Mouse (Mus musculus): Measurements from ENCODE around the gene 2310007B03Rik. TPM values are rescaled to one million over a fixed set of nuclear protein-coding genes. Genes with fewer than 3 reads are reported as not detected.

2310007B03Rik gene
- total RNA-seq, 2 experiments from 2014 or later = not detected

DNA sequence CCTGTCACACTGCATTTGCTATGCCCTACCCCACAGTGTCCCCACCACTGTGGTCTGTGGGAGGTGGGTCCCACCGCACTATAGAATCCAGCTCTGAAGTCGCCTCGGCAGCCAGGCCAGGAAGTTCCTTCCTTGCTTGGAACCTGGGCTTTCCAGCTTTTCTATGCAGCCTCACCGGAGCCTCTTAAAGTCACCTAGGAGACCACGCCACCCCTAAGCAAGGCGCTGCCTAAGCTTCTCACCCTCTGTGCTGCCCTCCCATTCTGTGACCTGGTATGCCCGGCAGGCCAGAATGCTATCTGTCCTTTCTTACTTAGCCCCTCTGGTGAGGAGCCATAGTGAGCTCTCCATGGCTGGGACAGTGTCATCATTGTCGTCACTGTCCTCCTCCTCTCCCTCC is 602 bp upstream of the 2310007B03Rik start:
- no peak for ATAC-seq (replicated peaks; ENCODE audit: poor library complexity)

DNA sequence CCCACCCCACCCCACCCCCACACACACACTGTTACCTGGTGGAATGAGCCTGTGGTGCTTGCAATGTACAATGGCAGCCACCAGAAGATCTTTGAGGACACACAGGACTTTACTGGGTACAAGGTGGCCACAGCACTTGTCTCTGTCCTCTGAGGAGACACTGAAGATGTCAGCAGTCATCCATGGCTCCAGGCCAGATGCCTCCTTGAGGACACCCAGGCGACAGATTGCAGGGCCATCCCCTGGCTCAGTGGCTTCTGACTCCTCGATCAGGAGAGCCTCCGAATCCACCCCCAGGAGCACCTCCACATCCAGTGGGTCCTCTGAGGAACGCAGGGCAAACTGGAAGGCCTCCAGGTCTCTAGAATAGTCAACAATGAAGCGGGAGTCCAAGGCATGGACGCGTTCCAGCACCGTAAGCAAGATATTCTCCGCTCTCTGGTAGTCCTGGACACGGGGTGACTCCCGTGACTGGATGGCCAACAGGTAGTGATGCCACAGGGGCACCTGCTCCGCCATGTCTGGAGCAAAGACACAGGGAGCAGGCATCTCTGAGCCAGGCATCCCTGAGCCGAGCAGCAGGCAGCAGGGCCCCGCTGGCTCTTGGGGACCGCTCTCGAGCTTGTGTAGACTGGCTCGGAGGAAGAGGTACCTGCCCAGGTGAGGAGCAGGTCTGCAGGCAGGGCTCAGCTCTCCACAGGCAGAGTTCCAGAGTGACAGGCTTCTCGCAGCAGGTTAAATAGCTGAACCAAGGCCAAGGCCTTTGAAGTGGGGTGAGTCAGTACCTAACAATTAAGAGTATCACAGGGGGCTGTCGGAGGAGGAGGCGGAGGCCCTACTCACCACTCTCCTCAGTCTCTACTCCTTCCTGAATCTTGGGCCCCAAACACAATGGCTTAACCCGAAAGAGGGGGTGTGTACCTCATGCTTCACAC is 915 bp downstream of the 2310007B03Rik start:
- no peak for ATAC-seq (replicated peaks; ENCODE audit: poor library complexity)

DNA sequence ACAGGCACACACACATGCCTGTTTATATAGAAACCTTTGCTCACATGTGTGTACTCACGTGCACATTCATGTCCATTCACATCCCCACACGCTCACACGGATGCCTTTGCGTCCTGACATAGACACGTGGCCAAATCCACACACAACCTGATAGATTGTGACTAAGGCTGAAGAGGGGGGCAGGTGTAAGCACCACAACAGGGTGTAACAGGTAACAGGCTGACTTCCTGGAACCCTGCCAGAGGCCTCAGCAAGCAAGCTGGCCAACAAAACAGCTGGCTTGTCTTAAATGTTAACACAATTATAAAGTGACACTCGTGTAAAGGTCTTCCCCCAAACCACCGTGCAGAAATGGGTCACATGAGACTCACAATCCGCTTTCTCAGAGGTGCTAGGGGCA is 1.8 kb downstream of the 2310007B03Rik start:
- no peak for ATAC-seq (replicated peaks; ENCODE audit: poor library complexity)

DNA sequence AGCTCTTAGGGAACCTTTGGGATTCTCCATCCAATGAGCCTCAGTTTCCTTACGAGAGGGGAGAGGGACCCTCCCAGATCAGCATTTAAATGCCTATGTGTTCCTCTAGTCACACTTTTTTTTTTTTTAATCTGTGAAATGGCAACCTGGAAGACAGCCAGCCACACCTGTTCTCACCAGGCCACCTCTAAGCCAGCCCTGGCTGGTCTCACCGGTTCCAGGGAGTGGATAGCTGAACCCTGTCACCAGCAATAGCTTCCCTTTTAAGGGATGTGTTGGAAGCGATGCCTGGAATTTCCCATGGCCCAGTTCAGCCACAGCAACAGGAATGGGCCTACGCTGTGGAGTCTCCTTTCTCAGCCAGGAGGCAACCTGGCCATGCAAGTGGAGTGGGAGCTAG is 3.2 kb downstream of the 2310007B03Rik start:
- ATAC-seq (replicated peaks; ENCODE audit: poor library complexity) = no peak

DNA sequence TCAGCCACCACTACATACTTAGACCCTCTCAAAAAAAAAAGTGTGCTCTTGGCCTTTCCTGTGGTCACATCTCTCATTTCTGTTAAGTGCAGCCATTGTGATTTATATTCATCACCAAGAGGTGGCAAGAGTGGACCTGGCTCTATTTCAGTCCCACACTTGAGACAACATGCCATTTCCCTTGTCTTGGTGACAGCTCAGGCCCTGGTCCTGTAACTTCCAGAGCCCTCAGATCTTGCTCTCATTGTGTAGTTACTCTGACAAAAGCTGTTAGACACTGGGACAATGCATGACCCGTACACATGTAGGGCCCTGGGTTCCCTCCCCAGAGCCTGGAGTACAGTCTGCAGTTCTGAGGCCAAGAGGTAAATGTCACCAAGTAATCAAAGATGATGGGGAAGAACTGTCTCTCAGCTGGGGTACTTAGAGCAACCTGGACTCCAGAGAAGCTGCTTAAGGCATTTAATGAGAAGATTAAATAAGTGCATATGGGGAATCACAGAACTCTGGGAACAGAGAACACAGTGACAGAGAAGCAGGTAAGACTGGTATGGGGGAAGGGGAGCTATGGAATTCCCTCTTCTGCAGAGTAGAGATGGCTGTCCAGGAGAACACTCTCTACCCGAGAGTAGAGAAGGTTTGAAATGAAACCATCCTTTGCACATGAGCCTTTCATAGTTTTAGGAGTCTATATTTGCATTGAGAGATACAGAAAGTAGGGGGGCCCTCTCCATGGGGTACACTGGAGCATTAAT is 9.7 kb downstream of the 2310007B03Rik start:
- no peak for ATAC-seq (replicated peaks; ENCODE audit: poor library complexity)

DNA sequence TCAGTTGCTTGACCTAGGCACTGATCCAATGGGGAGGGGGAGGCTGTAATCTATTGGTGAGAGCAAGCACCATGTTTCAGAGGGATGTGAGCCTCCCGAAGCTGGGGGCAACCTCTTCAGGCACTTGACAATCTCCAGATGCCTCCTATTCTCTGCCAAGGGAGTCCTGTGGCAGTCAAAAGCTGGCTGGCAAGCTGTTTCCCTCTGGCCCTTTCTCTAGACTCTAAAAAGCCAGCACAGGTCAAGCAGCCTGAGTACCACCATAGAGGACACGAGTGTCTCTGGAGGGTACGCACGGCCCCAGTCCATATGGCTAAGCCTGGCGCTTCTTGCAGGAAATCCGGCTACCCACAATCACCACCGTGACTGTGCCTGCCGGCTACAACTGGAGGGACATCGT is 16.6 kb downstream of the 2310007B03Rik start:
- no peak for ATAC-seq (replicated peaks; ENCODE audit: poor library complexity)

DNA sequence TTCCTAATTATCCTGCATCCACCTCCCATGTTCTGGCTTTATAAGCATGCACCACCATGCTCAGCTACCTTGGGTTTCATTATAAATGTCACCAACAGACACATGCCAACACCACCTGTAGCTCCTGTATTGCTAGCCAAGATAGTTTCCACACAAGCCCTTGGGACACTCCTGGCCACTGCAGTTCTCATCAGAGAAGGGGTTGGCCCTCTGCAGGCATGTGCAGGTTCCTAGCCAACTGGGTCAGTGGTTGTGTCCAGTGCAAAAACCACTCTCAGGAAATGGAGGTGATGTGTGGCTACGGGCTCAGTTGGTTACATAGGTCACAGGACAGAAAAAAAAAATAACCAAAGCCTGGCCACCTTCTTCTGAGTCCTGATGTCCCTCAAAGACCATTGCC is 17.9 kb downstream of the 2310007B03Rik start:
- no peak for ATAC-seq (replicated peaks; ENCODE audit: poor library complexity)

DNA sequence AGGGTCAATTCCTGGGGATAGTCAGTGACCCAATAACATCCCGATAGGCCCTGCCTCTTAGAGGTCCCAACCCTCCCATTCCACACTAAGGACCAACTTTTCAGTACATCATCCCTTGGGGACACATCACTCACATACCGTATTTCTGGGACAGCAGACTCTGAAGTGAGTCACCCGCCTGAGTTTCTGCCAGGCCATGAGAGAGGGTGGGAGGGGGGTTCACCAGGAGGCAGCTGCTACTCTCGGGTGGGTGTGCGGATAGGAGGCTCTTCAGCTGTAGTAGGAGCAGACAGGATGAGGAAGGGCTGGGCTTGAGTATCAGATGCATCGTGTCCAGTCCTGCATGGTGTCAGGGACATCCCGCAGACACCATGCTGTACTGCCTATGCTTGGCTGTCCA is 21.0 kb downstream of the 2310007B03Rik start:
- ATAC-seq (replicated peaks; ENCODE audit: poor library complexity) = no peak

DNA sequence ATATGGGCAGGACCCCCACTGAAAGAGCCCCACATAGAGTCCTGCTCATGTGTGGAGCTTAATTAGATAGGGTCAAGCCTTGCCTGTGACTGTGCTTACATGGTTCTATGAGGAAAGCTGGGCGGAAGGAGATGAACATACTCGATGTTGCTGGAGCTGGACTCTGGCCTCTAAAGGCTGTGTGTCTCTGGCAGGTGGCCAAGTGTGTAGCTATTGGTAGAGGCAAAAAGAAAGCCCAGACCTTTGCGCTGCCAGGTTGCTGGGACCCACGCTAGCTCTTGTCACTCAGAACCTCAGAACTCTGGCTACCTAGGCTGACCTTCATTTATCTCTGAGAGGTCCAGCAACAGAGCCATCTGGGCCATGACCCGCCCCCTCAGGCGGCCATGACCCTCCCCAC is 22.2 kb downstream of the 2310007B03Rik start:
- no peak for ATAC-seq (replicated peaks; ENCODE audit: poor library complexity)

DNA sequence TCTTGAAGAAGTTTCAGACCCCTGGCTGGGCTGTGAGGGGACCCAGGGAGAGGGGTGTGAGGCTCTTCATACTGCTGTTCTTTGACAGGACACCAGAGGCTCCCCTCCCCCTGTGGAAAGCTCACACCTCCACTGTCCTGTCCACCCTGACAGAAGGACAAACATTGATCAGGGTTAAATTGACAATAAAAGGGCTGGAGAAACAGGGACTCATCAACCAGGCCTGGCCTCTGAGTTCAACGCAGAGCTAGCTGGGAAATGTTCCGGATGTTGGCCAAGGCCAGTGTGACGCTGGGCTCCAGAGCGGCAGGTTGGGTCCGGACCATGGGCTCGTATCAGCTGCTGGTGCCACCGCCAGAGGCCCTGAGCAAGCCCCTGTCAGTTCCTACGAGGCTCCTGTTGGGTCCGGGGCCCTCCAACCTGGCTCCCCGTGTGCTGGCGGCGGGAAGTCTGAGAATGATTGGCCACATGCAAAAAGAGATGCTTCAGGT is 25.7 kb downstream of the 2310007B03Rik start, which contains the start of gene Agxt:
TSS of gene Agxt (plus strand) at position 205 of the 491 bp plus-strand sequence.
- no peak for ATAC-seq (replicated peaks; ENCODE audit: poor library complexity)

DNA sequence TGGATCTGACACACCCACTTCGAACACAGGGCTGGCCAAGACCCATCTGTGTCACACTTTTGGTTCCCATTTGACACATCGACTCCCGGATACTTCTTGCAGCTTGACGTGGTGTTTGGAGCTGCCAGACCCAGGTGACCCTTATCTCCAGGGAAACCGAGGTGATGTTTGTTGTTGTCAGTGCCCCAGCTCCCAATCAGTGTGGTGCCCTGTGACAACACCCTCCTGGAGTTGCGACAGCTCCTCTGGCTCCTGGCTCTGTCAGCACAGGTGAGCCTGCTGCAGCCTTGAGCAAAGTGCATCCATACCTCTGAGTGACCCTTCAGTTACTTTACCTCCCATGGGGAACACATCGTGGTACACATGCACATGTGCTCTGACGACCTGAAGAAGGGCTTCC is 28.1 kb downstream of the 2310007B03Rik start:
- ATAC-seq (replicated peaks; ENCODE audit: poor library complexity) = no peak

DNA sequence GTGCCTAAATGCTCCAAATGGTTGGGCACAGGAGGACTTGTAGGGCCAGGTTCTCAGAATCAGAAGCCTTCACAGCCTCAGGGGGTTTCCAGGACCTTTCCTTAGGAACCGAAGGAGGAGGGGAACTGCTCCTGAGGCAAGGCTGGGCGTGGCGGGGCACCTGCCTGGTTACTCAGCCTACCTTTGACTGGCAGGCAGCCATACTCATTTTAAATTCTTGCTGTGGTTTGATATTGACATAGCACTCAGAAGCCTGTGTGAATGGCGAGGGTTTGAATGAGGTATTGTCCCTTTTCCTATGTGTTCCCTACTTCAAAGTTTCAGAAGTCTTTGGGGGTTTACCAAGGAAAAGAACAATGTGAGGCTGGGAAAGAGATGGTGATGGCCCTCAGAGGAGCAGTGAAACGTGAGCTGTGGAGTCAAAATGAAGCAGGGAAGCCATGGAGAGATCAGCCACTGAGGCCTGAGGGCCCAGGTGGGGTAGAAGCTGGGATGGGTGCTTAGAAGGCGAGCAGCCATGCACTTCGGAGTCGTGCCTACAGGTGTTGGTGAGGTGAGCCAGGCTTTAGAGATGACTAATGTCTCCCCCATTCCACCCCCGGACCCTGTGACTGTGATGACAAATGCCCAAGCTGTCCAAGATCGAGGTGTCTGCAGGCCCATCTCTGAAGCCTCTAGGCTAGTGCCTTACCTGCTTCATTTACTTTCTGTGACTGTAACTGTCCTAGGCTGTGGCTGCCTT is 30.3 kb downstream of the 2310007B03Rik start:
- ATAC-seq (replicated peaks; ENCODE audit: poor library complexity) = no peak

DNA sequence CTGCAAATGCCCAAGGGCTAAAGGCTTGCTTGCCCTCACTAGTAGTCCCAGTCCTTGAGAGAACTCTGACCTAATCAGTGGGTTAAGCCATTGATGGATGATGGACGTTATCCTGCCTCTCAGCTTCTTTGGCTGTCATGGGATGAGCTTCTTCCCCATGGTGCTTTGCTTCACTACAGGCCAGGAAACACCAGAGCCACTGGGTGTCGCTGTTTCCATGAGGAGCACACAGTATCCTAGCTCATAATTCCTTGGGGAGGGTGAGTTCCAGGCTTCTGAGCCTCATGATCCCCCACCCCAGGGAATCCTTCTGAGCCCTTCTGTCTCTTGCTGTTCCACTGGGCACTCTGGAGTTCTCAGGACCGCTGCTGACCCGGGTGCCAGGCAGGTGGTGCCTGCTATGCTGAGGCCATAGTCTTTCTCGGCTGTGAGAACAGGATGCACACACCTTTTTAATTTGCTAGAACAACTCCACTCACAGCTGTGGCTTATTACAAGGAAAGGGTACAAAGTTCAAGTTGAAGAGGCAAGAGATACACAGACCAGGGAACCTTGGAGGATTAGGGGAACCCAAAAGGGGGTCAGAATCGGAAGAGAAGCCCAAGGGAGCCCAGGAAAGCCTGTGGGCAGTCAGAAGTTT is 31.9 kb downstream of the 2310007B03Rik start:
- ATAC-seq (replicated peaks; ENCODE audit: poor library complexity) = 0 out of 2 replicates have a peak, but pooled peaks have one; percentile 31

DNA sequence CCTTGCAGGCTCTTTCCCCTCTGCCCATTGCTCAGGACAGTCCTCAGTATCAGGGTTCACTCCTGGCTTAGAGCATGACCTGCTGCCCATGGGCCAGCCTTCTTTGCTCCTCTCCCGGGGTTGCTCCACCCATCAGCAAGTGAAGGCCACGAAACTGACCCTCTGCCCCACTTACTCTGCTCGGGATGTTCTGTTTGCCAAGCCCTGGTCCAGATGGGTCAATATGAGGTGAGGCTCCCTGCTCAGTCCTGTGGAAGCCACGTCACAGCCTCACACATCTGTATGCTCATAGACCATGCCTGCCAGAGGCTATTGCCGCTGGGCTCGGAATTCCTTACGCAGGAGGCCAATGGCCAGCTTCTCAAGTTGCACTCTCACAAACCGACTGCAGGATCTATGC is 32.5 kb downstream of the 2310007B03Rik start:
- no peak for ATAC-seq (replicated peaks; ENCODE audit: poor library complexity)

DNA sequence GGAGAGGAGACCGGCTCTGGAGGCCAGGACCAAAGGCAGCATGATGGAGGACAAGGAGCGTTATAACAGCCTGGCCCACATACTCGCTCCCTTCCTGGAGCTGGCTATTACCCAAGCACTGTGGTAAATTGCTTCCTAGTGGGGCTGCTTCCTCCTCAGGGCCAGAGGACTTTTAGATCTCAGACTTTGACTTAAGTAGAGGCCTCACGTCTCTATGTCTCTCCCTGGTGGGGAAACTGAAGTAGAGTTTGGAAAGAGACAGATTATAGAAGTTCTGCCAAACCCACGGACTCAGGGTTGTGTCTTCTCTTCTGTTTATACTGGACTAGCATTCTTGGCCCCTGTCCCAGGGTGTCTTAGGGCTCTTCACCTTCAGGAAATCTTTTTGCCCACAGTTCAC is 35.5 kb downstream of the 2310007B03Rik start:
- peak; percentile 93 for ATAC-seq (replicated peaks; ENCODE audit: poor library complexity)

DNA sequence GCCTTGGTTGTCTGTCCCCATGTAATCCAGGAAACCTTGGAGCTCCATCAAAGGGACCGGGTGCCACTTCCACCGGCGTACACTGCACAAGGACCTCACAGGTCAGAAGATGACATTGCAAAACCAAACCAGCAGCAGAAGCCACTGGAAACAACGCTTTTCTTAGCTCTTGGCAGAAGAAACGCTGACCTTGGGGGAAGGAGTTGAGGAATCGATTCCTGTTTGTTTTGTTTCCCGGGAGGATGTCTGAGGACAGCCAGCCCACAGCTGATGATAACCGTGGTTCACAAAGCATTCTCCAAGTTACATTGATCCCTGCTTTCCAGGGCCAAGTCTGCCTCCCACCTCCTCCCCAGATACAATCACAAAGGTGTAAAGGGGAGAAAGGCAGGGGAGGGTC is 36.7 kb downstream of the 2310007B03Rik start:
- ATAC-seq (replicated peaks; ENCODE audit: poor library complexity) = no peak; the same call in 1 of the 2 replicates

DNA sequence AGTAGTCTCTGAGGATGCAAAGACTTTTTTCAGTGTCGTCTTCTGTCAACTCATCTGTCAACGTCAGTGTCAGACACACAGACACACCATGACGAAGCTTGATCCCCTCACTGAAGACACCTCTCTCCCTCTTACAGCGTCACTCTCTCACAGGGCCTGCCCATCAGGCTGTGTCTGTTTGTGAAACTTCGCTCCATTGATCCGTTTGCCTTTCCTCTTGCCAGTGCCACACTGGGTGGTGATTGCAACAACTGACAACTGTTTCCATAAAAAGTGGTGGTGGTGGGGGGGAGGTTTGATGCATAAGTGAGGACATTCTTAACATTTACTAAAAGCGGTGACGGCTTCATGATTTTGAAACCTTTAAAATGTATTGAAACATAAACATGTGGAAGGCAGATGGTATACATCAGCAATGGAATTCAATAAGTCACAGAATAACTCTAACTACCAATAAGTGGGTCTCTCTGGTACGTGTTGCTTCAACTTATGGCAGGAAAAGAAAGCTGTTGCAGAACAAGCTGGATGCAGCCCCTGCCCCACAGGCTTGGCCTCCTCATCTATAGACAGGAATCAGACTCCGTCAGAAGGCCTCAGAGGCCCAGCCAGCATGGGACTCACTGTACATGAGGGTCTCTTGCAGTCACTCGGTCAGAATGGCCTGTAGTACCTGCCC is 37.4 kb downstream of the 2310007B03Rik start:
- peak; percentile 49; the same call in 1 of the 2 replicates for ATAC-seq (replicated peaks; ENCODE audit: poor library complexity)

DNA sequence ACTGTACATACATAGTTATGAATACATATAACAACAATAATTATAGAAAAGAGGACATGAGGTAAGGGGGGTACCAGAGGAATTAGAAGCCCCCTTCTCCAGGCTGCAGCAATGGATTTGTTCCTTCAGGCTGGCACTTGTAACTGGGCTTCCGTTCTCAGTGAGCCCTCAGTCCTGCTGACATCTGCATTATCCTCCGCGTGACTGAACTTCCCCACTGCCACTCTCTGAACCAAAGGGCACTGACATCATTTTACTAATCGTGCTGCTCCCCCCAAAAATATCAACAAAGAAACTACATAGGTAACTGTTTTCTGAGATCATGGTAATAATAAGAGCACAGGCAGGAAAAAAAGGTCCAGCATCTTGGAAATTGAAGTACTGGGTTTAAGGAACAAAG is 41.9 kb downstream of the 2310007B03Rik start:
- no peak for ATAC-seq (replicated peaks; ENCODE audit: poor library complexity)

DNA sequence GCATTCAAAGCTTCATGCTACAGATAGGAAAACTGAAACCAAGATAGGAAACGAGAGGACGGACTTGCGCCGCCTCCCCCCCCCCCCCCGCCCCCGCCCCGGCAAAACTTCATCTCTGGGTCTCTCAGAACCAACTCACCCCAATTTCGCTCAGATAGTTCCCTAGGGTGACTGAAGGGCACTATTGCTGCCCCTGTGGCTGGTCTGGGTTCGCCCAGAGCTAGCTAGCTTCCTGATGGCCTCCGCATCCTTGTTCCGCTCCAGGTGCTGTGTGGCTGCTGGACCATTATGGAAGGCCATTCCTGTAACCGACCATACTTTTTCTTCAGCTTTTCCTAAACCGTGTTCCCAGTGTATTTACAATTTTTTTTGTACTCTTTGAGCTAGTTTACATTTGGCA is 45.3 kb downstream of the 2310007B03Rik start:
- ATAC-seq (replicated peaks; ENCODE audit: poor library complexity) = no peak
